Mouse (Mus musculus) brain, embryonic 14.5 days (tissue): ENCODE measurements around the gene Fam71e1.

Source experiments
- CTCF ChIP-seq: fragments of 200-500 bp; IDR thresholded peaks from 2 replicates; pipeline ENCODE4 v1.5.1; 2012; ENCODE audit warnings: inconsistent platforms, mild to moderate bottlenecking, moderate library complexity, borderline replicate concordance; ENCODE audit not compliant: insufficient read depth, insufficient read length; ENCODE audit errors: extremely low read depth
- POLR2A ChIP-seq: fragments of 200-500 bp; IDR thresholded peaks from 2 replicates; pipeline ENCODE4 v1.6.1; 2012; ENCODE audit warnings: mild to moderate bottlenecking, inconsistent platforms, borderline replicate concordance; ENCODE audit not compliant: poor library complexity, insufficient read depth, insufficient read length, severe bottlenecking; ENCODE audit errors: extremely low read depth

- TF ChIP-seq CTCF = no peak
- no peak for TF ChIP-seq POLR2A
Observed at GRCm38 (mm10) chr7:44494681-44495080, 1.7 kb upstream of the Fam71e1 start.
